In the genomic region with DNA sequence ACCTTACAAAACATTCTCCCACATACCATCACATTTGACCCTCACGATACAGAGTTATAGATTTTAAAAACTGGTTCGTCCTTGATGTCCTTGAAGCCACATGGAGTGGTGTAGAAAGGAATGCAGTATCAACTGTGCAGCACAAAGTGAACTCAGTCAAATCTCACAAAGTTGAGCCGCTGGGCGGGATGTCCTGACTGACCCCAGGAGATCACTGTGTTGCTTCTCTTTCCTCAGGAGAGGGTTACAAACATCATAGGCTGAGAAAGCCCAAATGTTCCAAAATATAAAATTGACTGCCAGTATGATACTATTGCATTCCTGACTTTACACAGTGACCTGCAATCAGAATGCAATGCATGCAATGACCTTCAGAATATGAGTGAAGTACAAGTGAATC, we compare ENCODE assay signal across 27 mouse cellular contexts. TPM values are rescaled to one million over a fixed set of nuclear protein-coding genes. Genes with fewer than 3 reads are reported as not detected.
"Had no signal": no experiment of that assay in that cellular context is flagged by ENCODE, and none has a peak within 500 bp of the region (broad histone marks: within the 10 kb centered on the region; RNA-seq: fewer than 3 reads in every experiment).

No protein-coding gene starts in this region.

- H3K4me3 ChIP-seq: intestine, embryonic 15.5 days; layer of hippocampus, adult 2 months; limb, embryonic 10.5 days; limb, embryonic 13.5 days; liver, embryonic 12.5 days; liver, embryonic 15.5 days; lung, embryonic 15.5 days; megakaryocyte, embryonic 14.5 days; midbrain, embryonic 10.5 days; midbrain, embryonic 13.5 days; myocyte; neural tube, embryonic 13.5 days had no signal

- ATAC-seq: intestine, embryonic 15.5 days; liver, embryonic 12.5 days; midbrain, embryonic 13.5 days; midbrain, embryonic 16.5 days had no signal

- H3K36me3 ChIP-seq: intestine, embryonic 15.5 days; limb, embryonic 10.5 days; limb, embryonic 13.5 days; liver, embryonic 12.5 days; liver, embryonic 15.5 days; lung, embryonic 15.5 days; midbrain, embryonic 10.5 days; midbrain, embryonic 13.5 days; neural tube, embryonic 13.5 days had no signal

- H3K4me2 ChIP-seq: intestine, embryonic 15.5 days; limb, embryonic 13.5 days; liver, embryonic 12.5 days; liver, embryonic 15.5 days; lung, embryonic 15.5 days; midbrain, embryonic 13.5 days; neural tube, embryonic 13.5 days had no signal

- DNase-seq: layer of hippocampus, adult 9-11 months; liver; lung, adult 18-20 months; lung, postnatal 10 days; lung, postnatal 36 days; thymus, postnatal 25 days had no signal

- H3K4me1 ChIP-seq: intestine, embryonic 15.5 days; limb, embryonic 13.5 days; liver, embryonic 12.5 days; lung, embryonic 15.5 days; megakaryocyte, embryonic 14.5 days; midbrain, embryonic 10.5 days; midbrain, embryonic 13.5 days; neural tube, embryonic 13.5 days had no signal

- H3K27ac ChIP-seq: intestine, embryonic 15.5 days; kidney, postnatal 0 days; layer of hippocampus, adult 2 months; limb, embryonic 10.5 days; limb, embryonic 13.5 days; liver, embryonic 12.5 days; liver, embryonic 15.5 days; lung, embryonic 15.5 days; midbrain, embryonic 10.5 days; midbrain, embryonic 13.5 days; neural tube, embryonic 13.5 days had no signal

- H3K9ac ChIP-seq: intestine, embryonic 15.5 days; limb, embryonic 13.5 days; liver, embryonic 12.5 days; liver, embryonic 15.5 days; lung, embryonic 15.5 days; midbrain, embryonic 13.5 days; neural tube, embryonic 13.5 days had no signal

- H3K9me3 ChIP-seq: intestine, embryonic 15.5 days; limb, embryonic 10.5 days; limb, embryonic 13.5 days; liver, embryonic 12.5 days; liver, embryonic 15.5 days; lung, embryonic 15.5 days; megakaryocyte, embryonic 14.5 days; midbrain, embryonic 10.5 days; midbrain, embryonic 13.5 days; neural tube, embryonic 13.5 days had no signal

- H3K27me3 ChIP-seq: intestine, embryonic 15.5 days; limb, embryonic 13.5 days; liver, embryonic 12.5 days; liver, embryonic 15.5 days; lung, embryonic 15.5 days; megakaryocyte, embryonic 14.5 days; midbrain, embryonic 13.5 days; neural tube, embryonic 13.5 days had no signal

RNA-seq across cellular contexts. Expression of a gene that starts 2.6 kb away (rescaled TPM):
- total RNA-seq: layer of hippocampus, adult 2 months; layer of hippocampus, postnatal 25 days; left cerebral cortex, adult 18-20 months; left cerebral cortex, postnatal 25 days; monocyte, adult 5-6 weeks; neutrophil, adult 5-6 weeks had no signal
- polyA plus RNA-seq: limb, embryonic 10.5 days; midbrain, embryonic 13.5 days; midbrain, embryonic 16.5 days; myocyte; neural tube, embryonic 13.5 days had no signal

RNA-seq across cellular contexts. Expression of a gene that starts 30.8 kb away (rescaled TPM):
- total RNA-seq: layer of hippocampus, adult 2 months; layer of hippocampus, postnatal 25 days; left cerebral cortex, adult 18-20 months; left cerebral cortex, postnatal 25 days; monocyte, adult 5-6 weeks; neutrophil, adult 5-6 weeks had no signal
- polyA plus RNA-seq: large intestine, adult 2 months; limb, embryonic 13.5 days; lung, embryonic 15.5 days; midbrain, embryonic 16.5 days; myocyte; neural tube, embryonic 13.5 days; spleen, adult 2 months had no signal
